Comparison of ENCODE assay signal across 23 mouse cellular contexts in genomic region chr11:98877001-98877400, GRCm38 (mm10). TPM values are rescaled to one million over a fixed set of nuclear protein-coding genes. Genes with fewer than 3 reads are reported as not detected.
DNase-seq lines count a peak whose midpoint lies in the region; ATAC-seq and TF ChIP-seq lines count a peak whose summit lies in the region.
"Had no signal": no experiment of that assay in that cellular context is flagged by ENCODE, and none has a peak within 500 bp of the region (broad histone marks: within the 10 kb centered on the region; RNA-seq: fewer than 3 reads in every experiment).

No protein-coding gene starts in this region.

- H3K9ac ChIP-seq in liver, adult 2 months (ENCODE audit: low read depth, low read length), result no peak overlapping the region
- H3K9ac ChIP-seq in liver, embryonic 11.5 days (ENCODE audit: low read depth, low read length), result no peak overlapping the region
- H3K9ac ChIP-seq in kidney, embryonic 16.5 days (replicated peaks; ENCODE audit: low read length), result no peak overlapping the region
- H3K9ac ChIP-seq: heart, embryonic 15.5 days; hindbrain, embryonic 14.5 days; limb, embryonic 13.5 days; midbrain, embryonic 13.5 days; neural tube, embryonic 12.5 days had no signal

- H3K36me3 ChIP-seq in liver, adult 2 months (ENCODE audit: control insufficient read depth, insufficient read depth, low read length), result no peaks in the 10 kb centered on the region
- peaks cover 8% of the 10 kb centered on the region; the same call in 1 of the 2 replicates for H3K36me3 ChIP-seq in liver, embryonic 11.5 days (ENCODE audit: control insufficient read depth, insufficient read depth, low read length)
- peaks cover 8% of the 10 kb centered on the region; the same call in 1 of the 2 replicates for H3K36me3 ChIP-seq in kidney, embryonic 16.5 days (ENCODE audit: insufficient read depth, low read length)

- no peak overlapping the region for H3K4me3 ChIP-seq in liver, adult 2 months (ENCODE audit: insufficient read depth, low read depth, low read length)
- H3K4me3 ChIP-seq in liver, embryonic 11.5 days (ENCODE audit: low read depth, low read length), result no peak overlapping the region
- H3K4me3 ChIP-seq in kidney, embryonic 16.5 days (ENCODE audit: low read length), result no peak overlapping the region
- H3K4me3 ChIP-seq: forebrain, embryonic 10.5 days; heart, embryonic 15.5 days; limb, embryonic 13.5 days; midbrain, embryonic 13.5 days; neural tube, embryonic 12.5 days had no signal

- H3K27ac ChIP-seq in liver, adult 2 months (replicated peaks; ENCODE audit: insufficient read depth, low read depth, low read length), result no peak overlapping the region
- no peak overlapping the region for H3K27ac ChIP-seq in liver, embryonic 11.5 days (ENCODE audit: low read depth, low read length)
- H3K27ac ChIP-seq in kidney, embryonic 16.5 days (ENCODE audit: low read length), result peak overlapping the region; percentile 0; the same call in 1 of the 2 replicates
- H3K27ac ChIP-seq: forebrain, embryonic 10.5 days; heart, embryonic 15.5 days; hindbrain, embryonic 14.5 days; limb, embryonic 13.5 days; midbrain, embryonic 13.5 days; neural tube, embryonic 12.5 days had no signal

- peak; percentile 35 for DNase-seq in liver, adult 2 months (ENCODE audit: extremely low read depth, low read depth, low spot score)
- no peak for DNase-seq in liver, embryonic 11.5 days (ENCODE audit: low spot score)
- peak; percentile 39 for DNase-seq in kidney, adult 18-20 months
- peak; percentile 27 to 58 for DNase-seq in kidney, postnatal 4 days
- no peak for DNase-seq in gastrocnemius, adult 8-10 months (ENCODE audit: low spot score in 2 of 2)
- DNase-seq in left cerebral cortex, postnatal 36 days (ENCODE audit: low spot score in 2 of 2), result no peak
- DNase-seq: adrenal gland, postnatal 36 days; cerebellum, adult 11 months; cerebellum, adult 9-11 months; heart, postnatal 4 days; layer of hippocampus, postnatal 36 days; lung, adult 18-20 months; right cerebral cortex, postnatal 14 days had no signal

- no peak for TF ChIP-seq POLR2A in liver, adult 2 months (IDR thresholded peaks at IDR 0.05; ENCODE audit: extremely low read depth, insufficient read depth, low read length)

- H3K79me2 ChIP-seq in liver, adult 2 months (ENCODE audit: control insufficient read depth, insufficient read depth, low read length), result peaks cover 24% of the 10 kb centered on the region; the same call in 1 of the 2 replicates

- 70% methylated on average over 9 of the region's 9 CpGs for WGBS in liver, adult 2 months
- 87% methylated on average over 9 of the region's 9 CpGs for WGBS in liver, embryonic 11.5 days
- WGBS in kidney, embryonic 16.5 days, result 52% methylated on average over 9 of the region's 9 CpGs

- no peak for ATAC-seq in liver, embryonic 11.5 days (replicated peaks; ENCODE audit: low FRiP score)
- ATAC-seq in kidney, embryonic 16.5 days (ENCODE audit: low FRiP score, low TSS enrichment), result no peak
- ATAC-seq in cerebellum, adult (ENCODE audit: insufficient number of reproducible peaks, low FRiP score, low TSS enrichment), result no peak
- ATAC-seq: forebrain, embryonic 16.5 days; inflammation-experienced regulatory T-cells, adult 6 months; midbrain, embryonic 13.5 days had no signal

- no peak overlapping the region for H3K4me2 ChIP-seq in liver, embryonic 11.5 days
- H3K4me2 ChIP-seq in kidney, embryonic 16.5 days (replicated peaks; ENCODE audit: low read depth, low read length), result no peak overlapping the region
- H3K4me2 ChIP-seq: heart, embryonic 15.5 days; hindbrain, embryonic 14.5 days; limb, embryonic 13.5 days; midbrain, embryonic 13.5 days; neural tube, embryonic 12.5 days had no signal

- no peaks in the 10 kb centered on the region for H3K4me1 ChIP-seq in liver, adult 2 months (ENCODE audit: control insufficient read depth, insufficient read depth, low read length)
- peaks cover 5% of the 10 kb centered on the region; the same call in 1 of the 2 replicates for H3K4me1 ChIP-seq in liver, embryonic 11.5 days (replicated peaks; ENCODE audit: control insufficient read depth, insufficient read depth, low read length)
- peaks cover 8% of the 10 kb centered on the region for H3K4me1 ChIP-seq in kidney, embryonic 16.5 days (ENCODE audit: insufficient read depth, low read length)
- H3K4me1 ChIP-seq: neural tube, embryonic 12.5 days had no signal

- TF ChIP-seq CTCF in liver, adult 2 months (IDR thresholded peaks at IDR 0.05; ENCODE audit: low read depth, low read length), result no peak

- no peaks in the 10 kb centered on the region for H3K27me3 ChIP-seq in liver, adult 2 months (ENCODE audit: control insufficient read depth, insufficient read depth, low read length)
- no peaks in the 10 kb centered on the region for H3K27me3 ChIP-seq in liver, embryonic 11.5 days (replicated peaks; ENCODE audit: control insufficient read depth, insufficient read depth, low read length)
- no peaks in the 10 kb centered on the region for H3K27me3 ChIP-seq in kidney, embryonic 16.5 days (ENCODE audit: insufficient read depth, low read length)
- H3K27me3 ChIP-seq: heart, embryonic 15.5 days; limb, embryonic 13.5 days; midbrain, embryonic 13.5 days; neural tube, embryonic 12.5 days had no signal

- intact Hi-C loops in left cerebral cortex, postnatal 36 days (cut with DNase I), result no loop called here

- H3K9me3 ChIP-seq in liver, embryonic 11.5 days (ENCODE audit: control insufficient read depth, low read length), result no peaks in the 10 kb centered on the region
- H3K9me3 ChIP-seq in kidney, embryonic 16.5 days (ENCODE audit: low read length), result no peaks in the 10 kb centered on the region
- H3K9me3 ChIP-seq: forebrain, embryonic 10.5 days; heart, embryonic 15.5 days; limb, embryonic 13.5 days; midbrain, embryonic 13.5 days; neural tube, embryonic 12.5 days had no signal

RNA-seq across cellular contexts. Expression of gene Wipf2, which starts 13.6 kb away (rescaled TPM):
- total RNA-seq in liver, adult 2 months (2014; rRNA removed), result 1.5 and 1.9 TPM in 2 replicates
- 3.1 TPM in 2 replicates for polyA plus RNA-seq in liver, adult 2 months (2012; rRNA removed)
- 3.8 and 4.7 TPM in 2 replicates for polyA plus RNA-seq in liver, embryonic 11.5 days (2014; fragmentation: Nextera tagmentation; extraction: Ambion mirVana)
- polyA plus RNA-seq in kidney, embryonic 16.5 days (2015; fragmentation: Nextera tagmentation; extraction: Ambion mirVana), result 5.4 and 5.9 TPM in 2 replicates
- total RNA-seq in gastrocnemius, adult 8-10 months (2022), result 1 to 10 TPM; 5.0 to 9.1 (median 7.7) TPM
- 10 to 100 TPM; 67.4 to 74.6 TPM for total RNA-seq in left cerebral cortex, postnatal 36 days (2021)

RNA-seq across cellular contexts. Expression of gene Cdc6, which starts 30.6 kb away (rescaled TPM):
- 0.09 and 0.20 TPM in 2 replicates for total RNA-seq in liver, adult 2 months (2014; rRNA removed)
- 0.07 TPM in 1 of 2 replicates, not detected in the other for polyA plus RNA-seq in liver, adult 2 months (2012; rRNA removed)
- 96.3 and 114 TPM in 2 replicates for polyA plus RNA-seq in liver, embryonic 11.5 days (2014; fragmentation: Nextera tagmentation; extraction: Ambion mirVana)
- 36.2 and 38.6 TPM in 2 replicates for polyA plus RNA-seq in kidney, embryonic 16.5 days (2015; fragmentation: Nextera tagmentation; extraction: Ambion mirVana)
- total RNA-seq in gastrocnemius, adult 8-10 months (2022), result under 1 TPM in 2 of 4 experiments, not detected in 2; 0.07 to 0.13 TPM
- total RNA-seq in left cerebral cortex, postnatal 36 days (2021), result under 1 TPM; 0.39 to 0.47 TPM

RNA-seq across cellular contexts. Expression of gene Rapgefl1, which starts 40.4 kb away (rescaled TPM):
- total RNA-seq in liver, adult 2 months (2014; rRNA removed), result 0.13 and 0.18 TPM in 2 replicates
- polyA plus RNA-seq in liver, adult 2 months (2012; rRNA removed), result 1.4 and 1.9 TPM in 2 replicates
- polyA plus RNA-seq in liver, embryonic 11.5 days (2014; fragmentation: Nextera tagmentation; extraction: Ambion mirVana), result 0.39 and 0.55 TPM in 2 replicates
- polyA plus RNA-seq in kidney, embryonic 16.5 days (2015; fragmentation: Nextera tagmentation; extraction: Ambion mirVana), result 1.8 and 2.0 TPM in 2 replicates
- total RNA-seq in gastrocnemius, adult 8-10 months (2022), result under 1 TPM in 2 of 4 experiments, not detected in 2; 0.08 to 0.29 TPM
- total RNA-seq in left cerebral cortex, postnatal 36 days (2021), result 100 to 1,000 TPM; 139 to 161 TPM

RNA-seq across cellular contexts. Expression of gene Rara, which starts 50.6 kb away (rescaled TPM):
- total RNA-seq in liver, adult 2 months (2014; rRNA removed), result 3.7 and 4.5 TPM in 2 replicates
- polyA plus RNA-seq in liver, adult 2 months (2012; rRNA removed), result 14.1 and 14.6 TPM in 2 replicates
- polyA plus RNA-seq in liver, embryonic 11.5 days (2014; fragmentation: Nextera tagmentation; extraction: Ambion mirVana), result 18.6 and 20.1 TPM in 2 replicates
- 31.4 and 32.5 TPM in 2 replicates for polyA plus RNA-seq in kidney, embryonic 16.5 days (2015; fragmentation: Nextera tagmentation; extraction: Ambion mirVana)
- 10 to 100 TPM in 2 of 4 experiments, 1 to 10 TPM in 2; 8.3 to 11.7 (median 9.5) TPM for total RNA-seq in gastrocnemius, adult 8-10 months (2022)
- 10 to 100 TPM; 10.5 to 11.6 TPM for total RNA-seq in left cerebral cortex, postnatal 36 days (2021)

Comparison
In these comparisons a context has a peak if more than half of its experiments do, and no peak if none do; other contexts are left out.
1. DNase-seq: peak in liver, adult 2 months (single experiment), kidney, adult 18-20 months (single experiment) and kidney, postnatal 4 days (2 of 2); none in liver, embryonic 11.5 days (single experiment), gastrocnemius, adult 8-10 months (0 of 2) and left cerebral cortex, postnatal 36 days (0 of 2).
2. RNA of gene Wipf2, which starts 13.6 kb away (total RNA-seq): 67.4 to 74.6 TPM in left cerebral cortex, postnatal 36 days; 5.0 to 9.1 TPM in gastrocnemius, adult 8-10 months and 1.5 to 1.9 TPM in liver, adult 2 months; every median in the first group is over 4 times any median in the second.
3. RNA of gene Rapgefl1, which starts 40.4 kb away (total RNA-seq): 139 to 161 TPM in left cerebral cortex, postnatal 36 days; 0.13 to 0.18 TPM in liver, adult 2 months and 0.08 to 0.29 TPM in gastrocnemius, adult 8-10 months; every median in the first group is over 100 times any median in the second.